ENCODE assay signal across 8 mouse cellular contexts in genomic region chr2:174295900-174296465, GRCm38 (mm10). TPM values are rescaled to one million over a fixed set of nuclear protein-coding genes. Genes with fewer than 3 reads are reported as not detected.
DNase-seq lines count a peak whose midpoint lies in the region; ATAC-seq lines count a peak whose summit lies in the region.
"Had no signal": no experiment of that assay in that cellular context is flagged by ENCODE, and none has a peak within 500 bp of the region (broad histone marks: within the 10 kb centered on the region; RNA-seq: fewer than 3 reads in every experiment).

No protein-coding gene starts in this region.

- H3K36me3 ChIP-seq in forebrain, embryonic 13.5 days (ENCODE audit: poor library complexity, severe bottlenecking), result 0 out of 2 replicates have a peak, but pooled peaks cover 4% of the 10 kb centered on the region
- H3K36me3 ChIP-seq in liver, embryonic 15.5 days (replicated peaks), result no peaks in the 10 kb centered on the region

- peaks cover 42% of the 10 kb centered on the region for H3K27me3 ChIP-seq in forebrain, embryonic 13.5 days
- H3K27me3 ChIP-seq in liver, embryonic 15.5 days, result peaks cover 42% of the 10 kb centered on the region

- H3K27ac ChIP-seq in forebrain, embryonic 13.5 days, result no peak overlapping the region
- H3K27ac ChIP-seq in liver, embryonic 15.5 days (replicated peaks), result peak overlapping the region; percentile 14; the same call in 1 of the 2 replicates

- H3K4me1 ChIP-seq in forebrain, embryonic 13.5 days, result peaks cover 57% of the 10 kb centered on the region
- peaks cover 56% of the 10 kb centered on the region for H3K4me1 ChIP-seq in liver, embryonic 15.5 days (replicated peaks)

- peak; percentile 30 for DNase-seq in thymus, postnatal 4 days
- no peak for DNase-seq in thymus, postnatal 10 days (ENCODE audit: low spot score in 2 of 2)
- no peak for DNase-seq in adrenal gland, adult 2 months
- no peak for DNase-seq in lung, adult 18-20 months
- no peak for DNase-seq in cerebellum, adult 9-10 months

- peak overlapping the region; percentile 65 for H3K4me2 ChIP-seq in forebrain, embryonic 13.5 days
- peak overlapping the region; percentile 78 for H3K4me2 ChIP-seq in liver, embryonic 15.5 days

- ATAC-seq in forebrain, embryonic 13.5 days, result no peak
- no peak for ATAC-seq in liver, embryonic 15.5 days (ENCODE audit: insufficient read depth)

- H3K4me3 ChIP-seq in forebrain, embryonic 13.5 days, result peak overlapping the region; percentile 58
- peak overlapping the region; percentile 68 for H3K4me3 ChIP-seq in liver, embryonic 15.5 days (replicated peaks)

- H3K9me3 ChIP-seq in forebrain, embryonic 13.5 days (replicated peaks), result peaks cover 63% of the 10 kb centered on the region
- H3K9me3 ChIP-seq in liver, embryonic 15.5 days (replicated peaks), result peaks cover 18% of the 10 kb centered on the region

- WGBS in forebrain, embryonic 13.5 days, result 50% methylated on average over 29 of the region's 29 CpGs
- WGBS in liver, embryonic 15.5 days (ENCODE audit: insufficient replicate concordance), result 50% methylated on average over 29 of the region's 29 CpGs

- peak overlapping the region; percentile 41 for H3K9ac ChIP-seq in forebrain, embryonic 13.5 days
- peak overlapping the region; percentile 55 for H3K9ac ChIP-seq in liver, embryonic 15.5 days

RNA-seq across cellular contexts. Expression of gene Gnas, which starts 11.9 kb away (rescaled TPM):
- polyA plus RNA-seq in forebrain, embryonic 13.5 days (2015; fragmentation: Nextera tagmentation; extraction: Ambion mirVana), result 976 and 1,086 TPM in 2 replicates
- polyA plus RNA-seq in liver, embryonic 15.5 days (2015; fragmentation: Nextera tagmentation; extraction: Ambion mirVana), result 323 and 336 TPM in 2 replicates
- total RNA-seq in adrenal gland, adult 2 months (2021), result 1,000 to 10,000 TPM; 2,774 to 2,898 TPM
- polyA plus RNA-seq in adrenal gland, adult 2 months (2012; rRNA removed), result 1,329 and 1,576 TPM in 2 replicates

RNA-seq across cellular contexts. Expression of gene Gm20721, which starts 50.5 kb away (rescaled TPM):
- 9.4 TPM in 2 replicates for polyA plus RNA-seq in forebrain, embryonic 13.5 days (2015; fragmentation: Nextera tagmentation; extraction: Ambion mirVana)
- polyA plus RNA-seq in liver, embryonic 15.5 days (2015; fragmentation: Nextera tagmentation; extraction: Ambion mirVana), result 49.2 and 59.3 TPM in 2 replicates
- total RNA-seq in adrenal gland, adult 2 months (2021), result 1 to 10 TPM; 2.1 to 2.5 TPM
- polyA plus RNA-seq in adrenal gland, adult 2 months (2012; rRNA removed), result 0.07 TPM in 1 of 2 replicates, not detected in the other
- polyA plus RNA-seq: urinary bladder, adult 2 months had no signal
